Mouse (Mus musculus) megakaryocyte, embryonic 14.5 days (primary cell): ENCODE measurements around the gene Mrpl9. TPM values are rescaled to one million over a fixed set of nuclear protein-coding genes. Genes with fewer than 3 reads are reported as not detected.
A peak's percentile ranks its signal among the peaks of the same experiment; 100 is the strongest.

Experiments used
- H3K27me3 ChIP-seq: replicated peaks from 2 replicates; pipeline ENCODE3; 2012; ENCODE audit warnings: inconsistent platforms
- H3K36me3 ChIP-seq: replicated peaks from 2 replicates; pipeline ENCODE3; 2012; ENCODE audit warnings: low read length, inconsistent platforms, mixed read lengths
- H3K4me1 ChIP-seq: 2 replicates; pipeline ENCODE4 v1.6.1; 2012; ENCODE audit warnings: inconsistent platforms
- H3K4me3 ChIP-seq: replicated peaks from 2 replicates; pipeline ENCODE3; 2012; ENCODE audit warnings: moderate library complexity, mild to moderate bottlenecking, inconsistent platforms
- H3K9me3 ChIP-seq: 2 replicates; pipeline ENCODE4 v1.6.1; 2012; ENCODE audit warnings: inconsistent platforms
- FLI1 ChIP-seq: IDR thresholded peaks from 2 replicates; pipeline ENCODE4 v1.6.1; 2012; ENCODE audit warnings: low read length, inconsistent platforms, mixed read lengths
- GATA1 ChIP-seq: IDR thresholded peaks from 3 replicates; pipeline ENCODE4 v1.6.1; 2012; ENCODE audit warnings: mixed read lengths, low read length, inconsistent platforms, borderline replicate concordance
- polyA plus RNA-seq: library from polyadenylated mRNA; stranded (reverse); fragments of >175 nt; gene quantifications from 2 replicates; pipeline ENCODE4 v1.2.3, GENCODE M21; 2012; ENCODE audit warnings: low replicate concordance; ENCODE audit not compliant: insufficient read depth

Mrpl9 gene
- polyA plus RNA-seq: 13.3 and 35.2 TPM in 2 replicates

- Histone ChIP-seq H3K36me3 (peaks cover 38% of the 10 kb centered on the region), H3K4me1 (peaks cover 20% of the 10 kb centered on the region), H3K27me3 (peaks cover 5% of the 10 kb centered on the region), H3K4me3 (peak within 1 kb of the TSS; percentile 100), H3K9me3 (no peaks in the 10 kb centered on the region)
- TF ChIP-seq FLI1 (no peak), GATA1 (no peak)
Observed at GRCm38 (mm10) chr3:94442951-94443596, at the start of gene Mrpl9. Mrpl9 (plus strand) TSS chr3:94443318.

- no peak overlapping the region for H3K4me3 ChIP-seq
- H3K4me1 ChIP-seq: peaks cover 7% of the 10 kb centered on the region
- H3K9me3 ChIP-seq: no peaks in the 10 kb centered on the region
- no peaks in the 10 kb centered on the region for H3K36me3 ChIP-seq
- no peak for TF ChIP-seq GATA1
- no peak for TF ChIP-seq FLI1
- peaks cover 61% of the 10 kb centered on the region for H3K27me3 ChIP-seq
Observed at GRCm38 (mm10) chr3:94396336-94396735, 46.8 kb upstream of the Mrpl9 start.

- H3K4me3 ChIP-seq: no peak overlapping the region
- no peak for TF ChIP-seq FLI1
- TF ChIP-seq GATA1: no peak
- peaks cover 7% of the 10 kb centered on the region for H3K4me1 ChIP-seq
- H3K27me3 ChIP-seq: peaks cover 62% of the 10 kb centered on the region
- H3K36me3 ChIP-seq: no peaks in the 10 kb centered on the region
- no peaks in the 10 kb centered on the region for H3K9me3 ChIP-seq
Observed at GRCm38 (mm10) chr3:94396851-94397250, 46.3 kb upstream of the Mrpl9 start.

GRCm38 (mm10) chr3:94398217-94398616 lies 44.9 kb upstream of the Mrpl9 start, which contains the start of gene Lingo4:
Lingo4 (plus strand) TSS chr3:94398517.
- peak within 1 kb of the TSS; percentile 81 for H3K4me3 ChIP-seq

GRCm38 (mm10) chr3:94398943-94399481 lies 44.1 kb upstream of the Mrpl9 start:
- Histone ChIP-seq H3K36me3 (no peaks in the 10 kb centered on the region), H3K9me3 (no peaks in the 10 kb centered on the region), H3K4me1 (peaks cover 7% of the 10 kb centered on the region), H3K27me3 (peaks cover 83% of the 10 kb centered on the region), H3K4me3 (peak overlapping the region; percentile 81)
- TF ChIP-seq FLI1 (no peak), GATA1 (no peak)

More at GRCm38 (mm10) chr3:94398217-94398616, 44.9 kb upstream of the Mrpl9 start, which contains the start of gene Lingo4:
- H3K27me3 ChIP-seq: peaks cover 75% of the 10 kb centered on the region
- H3K9me3 ChIP-seq: no peaks in the 10 kb centered on the region
- peaks cover 7% of the 10 kb centered on the region for H3K4me1 ChIP-seq
- H3K36me3 ChIP-seq: no peaks in the 10 kb centered on the region
- TF ChIP-seq FLI1 (no peak), GATA1 (no peak)

- no peak for TF ChIP-seq FLI1
- no peak for TF ChIP-seq GATA1
- Histone ChIP-seq H3K36me3 (no peaks in the 10 kb centered on the region), H3K27me3 (peaks cover 91% of the 10 kb centered on the region), H3K4me3 (no peak overlapping the region), H3K4me1 (peaks cover 7% of the 10 kb centered on the region), H3K9me3 (no peaks in the 10 kb centered on the region)
Observed at GRCm38 (mm10) chr3:94399663-94400310, 43.3 kb upstream of the Mrpl9 start.

- Histone ChIP-seq H3K9me3 (no peaks in the 10 kb centered on the region), H3K4me3 (no peak overlapping the region), H3K36me3 (no peaks in the 10 kb centered on the region), H3K27me3 (peaks cover 85% of the 10 kb centered on the region), H3K4me1 (peaks cover 7% of the 10 kb centered on the region)
- TF ChIP-seq GATA1: no peak
- TF ChIP-seq FLI1: no peak
Observed at GRCm38 (mm10) chr3:94402451-94402850, 40.7 kb upstream of the Mrpl9 start.

- no peak for TF ChIP-seq FLI1
- no peak for TF ChIP-seq GATA1
- Histone ChIP-seq H3K27me3 (peaks cover 65% of the 10 kb centered on the region), H3K9me3 (no peaks in the 10 kb centered on the region), H3K36me3 (no peaks in the 10 kb centered on the region), H3K4me3 (no peak overlapping the region), H3K4me1 (no peaks in the 10 kb centered on the region; the same call in 1 of the 2 replicates)
Observed at GRCm38 (mm10) chr3:94404366-94405054, 38.6 kb upstream of the Mrpl9 start.

- TF ChIP-seq FLI1: no peak
- TF ChIP-seq GATA1: no peak
- no peak overlapping the region for H3K4me3 ChIP-seq
- peaks cover 55% of the 10 kb centered on the region for H3K27me3 ChIP-seq
- H3K9me3 ChIP-seq: no peaks in the 10 kb centered on the region
- no peaks in the 10 kb centered on the region for H3K36me3 ChIP-seq
- H3K4me1 ChIP-seq: no peaks in the 10 kb centered on the region
Observed at GRCm38 (mm10) chr3:94405561-94405960, 37.6 kb upstream of the Mrpl9 start.
